Mouse (Mus musculus) lung, postnatal 0 days (tissue): ENCODE results near the gene Parp8. TPM values are rescaled to one million over a fixed set of nuclear protein-coding genes. Genes with fewer than 3 reads are reported as not detected.

ENCODE experiments used
- ATAC-seq: fragments of 200-750 bp; cut with Nextera tagmentation; 2 replicates; pipeline ENCODE4 v1.8.0; 2017; ENCODE audit warnings: moderate library complexity
- DNase-seq: peaks from one replicate; pipeline ENCODE4 v3.0.0-alpha.2; 2016; ENCODE audit warnings: low spot score
- H3K27ac ChIP-seq: fragments of 300-500 bp; sonication (generic); 2 replicates; pipeline ENCODE4 v1.5.1; 2014; ENCODE audit warnings: antibody characterized with exemption, mild to moderate bottlenecking, low read length, mixed read lengths
- H3K27me3 ChIP-seq: fragments of 300-500 bp; sonication (generic); replicated peaks from 2 replicates; pipeline ENCODE4 v1.6.1; 2014; ENCODE audit warnings: low read length, mixed read lengths; ENCODE audit not compliant: insufficient read depth
- H3K36me3 ChIP-seq: fragments of 300-500 bp; sonication (generic); 2 replicates; pipeline ENCODE4 v1.6.1; 2014; ENCODE audit warnings: low read length, mixed read lengths; ENCODE audit not compliant: insufficient read depth
- H3K4me1 ChIP-seq: fragments of 300-500 bp; sonication (generic); 2 replicates; pipeline ENCODE4 v1.6.1; 2014; ENCODE audit warnings: antibody characterized with exemption, low read depth, low read length, mixed read lengths; ENCODE audit not compliant: insufficient read depth
- H3K4me2 ChIP-seq: fragments of 300-500 bp; sonication (generic); replicated peaks from 2 replicates; pipeline ENCODE4 v1.6.1; 2014; ENCODE audit warnings: low read depth, mild to moderate bottlenecking, low read length, moderate library complexity, mixed read lengths
- H3K4me3 ChIP-seq: fragments of 300-500 bp; sonication (generic); 2 replicates; pipeline ENCODE4 v1.5.1; 2014; ENCODE audit warnings: low read depth, low read length
- H3K9ac ChIP-seq: fragments of 300-500 bp; sonication (generic); replicated peaks from 2 replicates; pipeline ENCODE4 v1.6.1; 2014; ENCODE audit warnings: low read depth, mild to moderate bottlenecking
- H3K9me3 ChIP-seq: fragments of 300-500 bp; sonication (generic); 2 replicates; pipeline ENCODE4 v1.6.1; 2016; ENCODE audit warnings: low read length, mixed read lengths
- CTCF ChIP-seq: IDR thresholded peaks from 2 replicates; pipeline ENCODE4 v1.5.1; 2016; ENCODE audit warnings: antibody characterized with exemption, mild to moderate bottlenecking
- EP300 ChIP-seq: IDR thresholded peaks from 2 replicates; pipeline ENCODE4 v1.6.1; 2016; ENCODE audit warnings: antibody characterized with exemption, mild to moderate bottlenecking, control low read depth
- WGBS: fragments of 180-500 bp; shearing (Covaris S2); extraction: QIAGEN DNeasy Blood & Tissue Kit; methylation state at CpG from one replicate; pipeline ENCODE4 v1.1.7; 2014; 5-methylcytosine and 5-hydroxymethylcytosine counted together
- polyA plus RNA-seq: library from polyadenylated mRNA; unstranded; fragments of >200 nt; fragmentation: Nextera tagmentation; extraction: Ambion mirVana; gene quantifications from 2 replicates; pipeline ENCODE4 v1.2.1, GENCODE M21; 2015

The Parp8 gene
- polyA plus RNA-seq, 1 experiment from 2014 or later, result 5.6 TPM

DNA sequence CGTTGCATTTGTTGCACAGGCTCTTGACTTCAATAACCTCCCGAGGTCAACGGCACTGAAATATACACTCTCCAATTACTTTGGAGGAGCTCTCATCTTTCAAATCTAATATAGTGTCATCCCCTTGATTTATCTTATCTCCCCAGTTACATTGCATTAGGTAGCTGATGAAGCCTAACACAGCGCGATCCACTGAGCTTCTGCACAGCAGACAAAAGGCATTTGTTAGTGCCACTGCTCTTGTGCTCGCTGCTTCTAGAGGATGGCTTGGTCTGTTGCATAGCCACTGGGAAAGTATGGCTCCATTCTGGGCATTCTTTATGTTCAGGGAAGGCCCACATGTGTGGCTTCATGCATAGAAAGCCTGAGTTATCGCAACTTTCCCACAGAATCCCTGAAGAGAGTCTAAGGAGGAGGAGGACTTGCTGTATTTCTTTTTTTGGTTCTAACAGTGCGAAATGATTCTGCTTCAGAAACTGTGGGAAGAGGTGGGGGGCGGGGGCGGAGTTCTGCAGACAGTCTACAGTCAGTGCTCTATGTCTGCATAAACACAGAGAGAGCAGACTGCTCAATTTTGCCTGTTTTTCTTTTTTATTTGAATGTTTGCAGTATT lies 145.7 kb downstream of the Parp8 start:
- Histone ChIP-seq H3K36me3 (no peaks in the 10 kb centered on the region), H3K9me3 (no peaks in the 10 kb centered on the region), H3K4me2 (no peak overlapping the region), H3K27me3 (no peaks in the 10 kb centered on the region), H3K9ac (no peak overlapping the region), H3K27ac (no peak overlapping the region), H3K4me1 (no peaks in the 10 kb centered on the region), H3K4me3 (no peak overlapping the region)
- no peak for ATAC-seq
- WGBS, result 83% methylated on average over 10 of the region's 10 CpGs
- TF ChIP-seq CTCF, result no peak
- no peak for TF ChIP-seq EP300
- no peak for DNase-seq

GRCm38 (mm10) chr13:116870221-116870620 lies 155.1 kb downstream of the Parp8 start:
- TF ChIP-seq CTCF, result no peak
- TF ChIP-seq EP300, result no peak

GRCm38 (mm10) chr13:116843937-116844336 lies 181.4 kb downstream of the Parp8 start:
- whole genome bisulfite sequencing, result 67% methylated on average over 5 of the region's 5 CpGs
- DNase-seq, result no peak
- H3K27me3 ChIP-seq, result no peaks in the 10 kb centered on the region
- no peaks in the 10 kb centered on the region for H3K36me3 ChIP-seq
- ATAC-seq, result no peak
- no peak overlapping the region for H3K4me3 ChIP-seq
- no peak overlapping the region for H3K9ac ChIP-seq
- H3K27ac ChIP-seq, result no peak overlapping the region
- TF ChIP-seq EP300 (no peak), CTCF (no peak)
- no peaks in the 10 kb centered on the region for H3K9me3 ChIP-seq
- H3K4me1 ChIP-seq, result no peaks in the 10 kb centered on the region
- no peak overlapping the region for H3K4me2 ChIP-seq

More at GRCm38 (mm10) chr13:116870221-116870620, 155.1 kb downstream of the Parp8 start:
- no peaks in the 10 kb centered on the region for H3K4me1 ChIP-seq
- 76% methylated on average over 1 of the region's 1 CpGs for WGBS
- no peak overlapping the region for H3K9ac ChIP-seq
- ATAC-seq (no peak), DNase-seq (no peak)
- H3K27ac ChIP-seq, result no peak overlapping the region
- H3K36me3 ChIP-seq, result no peaks in the 10 kb centered on the region
- H3K9me3 ChIP-seq, result no peaks in the 10 kb centered on the region
- H3K4me2 ChIP-seq, result no peak overlapping the region
- no peak overlapping the region for H3K4me3 ChIP-seq
- H3K27me3 ChIP-seq, result no peaks in the 10 kb centered on the region

GRCm38 (mm10) chr13:116830984-116831383 lies 194.4 kb downstream of the Parp8 start:
- no peak overlapping the region for H3K9ac ChIP-seq
- H3K27me3 ChIP-seq, result no peaks in the 10 kb centered on the region
- TF ChIP-seq CTCF (no peak), EP300 (no peak)
- no peaks in the 10 kb centered on the region for H3K9me3 ChIP-seq
- H3K36me3 ChIP-seq, result no peaks in the 10 kb centered on the region
- no peak overlapping the region for H3K27ac ChIP-seq
- DNase-seq (no peak), ATAC-seq (no peak)
- no peak overlapping the region for H3K4me2 ChIP-seq
- H3K4me3 ChIP-seq, result no peak overlapping the region
- no peaks in the 10 kb centered on the region for H3K4me1 ChIP-seq

GRCm38 (mm10) chr13:116829015-116829414 lies 196.3 kb downstream of the Parp8 start:
- Histone ChIP-seq H3K4me3 (no peak overlapping the region), H3K4me1 (no peaks in the 10 kb centered on the region), H3K9me3 (no peaks in the 10 kb centered on the region), H3K4me2 (no peak overlapping the region), H3K36me3 (no peaks in the 10 kb centered on the region), H3K27ac (no peak overlapping the region), H3K9ac (no peak overlapping the region), H3K27me3 (no peaks in the 10 kb centered on the region)
- no peak for TF ChIP-seq EP300
- no peak for TF ChIP-seq CTCF
- ATAC-seq, result no peak
- 80% methylated on average over 3 of the region's 3 CpGs for WGBS
- DNase-seq, result no peak

GRCm38 (mm10) chr13:116811456-116811855 lies 213.9 kb downstream of the Parp8 start:
- no peak for DNase-seq
- no peak overlapping the region for H3K27ac ChIP-seq
- no peaks in the 10 kb centered on the region for H3K4me1 ChIP-seq
- no peaks in the 10 kb centered on the region for H3K27me3 ChIP-seq
- no peaks in the 10 kb centered on the region for H3K9me3 ChIP-seq
- 39% methylated on average over 1 of the region's 1 CpGs for WGBS
- H3K9ac ChIP-seq, result no peak overlapping the region
- no peak for TF ChIP-seq EP300
- no peak for TF ChIP-seq CTCF
- ATAC-seq, result no peak
- no peak overlapping the region for H3K4me3 ChIP-seq
- H3K36me3 ChIP-seq, result no peaks in the 10 kb centered on the region
- H3K4me2 ChIP-seq, result no peak overlapping the region

Other genes starting within 250 kb of the Parp8 start
- gene Emb, start 183.0 kb upstream of the Parp8 start, polyA plus RNA-seq, result 67.0 and 78.3 TPM in 2 replicates
- gene Gm17509, start 195.5 kb upstream of the Parp8 start, polyA plus RNA-seq, result 0.08 and 0.10 TPM in 2 replicates